Mouse (Mus musculus) naive thymus-derived CD4-positive, alpha-beta T cell, adult 2 months (primary cell): ENCODE measurements around the gene Zbtb14.

Source experiments
- DNase-seq: peaks from one replicate; pipeline ENCODE4 v3.0.0-alpha.2; 2011; ENCODE audit warnings: low read depth

Gene Zbtb14

DNA sequence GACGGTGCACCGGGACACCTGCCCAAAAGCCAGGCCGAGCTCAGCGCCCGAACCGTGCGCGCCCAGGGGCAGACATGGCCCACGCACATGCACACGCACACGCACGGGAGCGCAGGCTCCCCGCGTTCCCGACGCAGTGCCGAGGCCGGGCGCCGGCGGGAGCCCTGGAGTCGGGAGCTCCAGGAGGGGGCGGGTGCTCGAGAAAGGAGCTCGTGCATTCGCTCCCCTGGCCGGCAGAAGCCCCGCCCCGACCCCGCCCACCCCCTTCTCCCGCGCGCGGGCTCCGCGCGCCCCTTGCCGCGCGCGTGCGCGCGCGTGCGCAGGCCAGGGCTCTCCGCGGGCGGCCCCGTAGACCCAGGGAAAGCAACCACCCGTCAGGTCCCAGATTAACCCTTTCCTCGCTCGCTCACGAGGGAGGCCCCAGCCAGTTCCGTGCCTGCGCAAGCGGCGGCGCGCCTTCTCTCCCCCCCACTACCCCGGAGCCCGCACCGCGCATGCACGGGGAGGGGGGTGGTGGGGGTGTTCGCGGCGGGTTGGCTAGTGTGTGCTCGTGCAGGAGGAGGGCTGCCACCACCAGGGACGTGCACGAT lies at the start of gene Zbtb14:
Zbtb14 (plus strand) TSS at position 540 of the 590 bp plus-strand sequence.
- DNase-seq: peak; percentile 95

DNA sequence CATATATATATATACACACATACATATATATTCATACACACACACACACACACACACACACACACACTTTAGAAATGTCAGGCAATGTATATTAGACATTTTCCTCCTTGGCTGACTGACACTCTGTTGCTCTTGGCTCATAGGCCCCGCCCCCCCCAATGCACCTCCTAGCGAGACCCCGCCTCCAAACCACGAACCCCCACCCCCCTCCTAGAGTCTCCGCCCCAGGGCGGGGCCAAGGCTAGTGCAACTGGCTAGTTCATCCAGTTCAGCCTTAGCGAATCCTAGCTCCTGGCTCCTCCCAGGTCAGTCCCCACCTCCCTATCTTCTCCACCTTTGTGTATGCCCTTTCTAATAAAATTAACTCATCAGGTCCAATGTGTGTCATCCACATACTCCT lies 36.8 kb upstream of the Zbtb14 start:
- no peak for DNase-seq

DNA sequence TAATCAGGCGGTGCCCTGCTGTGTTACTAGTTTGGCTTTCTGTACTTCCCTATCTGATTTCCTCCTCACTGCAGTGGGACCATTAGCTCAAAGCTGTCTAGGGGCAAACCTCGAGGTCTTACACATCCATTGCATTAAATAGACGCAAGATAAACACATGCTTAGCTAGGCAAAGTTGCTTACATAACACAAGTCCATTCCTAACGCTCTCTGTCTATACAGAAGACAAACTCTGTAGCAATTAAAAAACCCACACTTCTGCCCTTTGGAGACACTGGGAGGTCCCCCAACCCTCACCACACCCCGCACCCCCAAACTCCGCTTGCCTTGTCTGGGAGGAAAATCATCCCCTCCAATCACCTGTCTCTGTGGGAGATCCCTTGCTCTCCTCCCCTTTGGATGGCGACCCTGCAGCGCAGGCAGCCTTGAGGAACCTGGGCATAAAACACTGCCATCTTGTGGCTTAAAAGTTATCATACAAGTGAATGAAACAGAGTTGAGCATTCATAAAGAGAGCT lies 33.8 kb upstream of the Zbtb14 start:
- peak; percentile 15 for DNase-seq

DNA sequence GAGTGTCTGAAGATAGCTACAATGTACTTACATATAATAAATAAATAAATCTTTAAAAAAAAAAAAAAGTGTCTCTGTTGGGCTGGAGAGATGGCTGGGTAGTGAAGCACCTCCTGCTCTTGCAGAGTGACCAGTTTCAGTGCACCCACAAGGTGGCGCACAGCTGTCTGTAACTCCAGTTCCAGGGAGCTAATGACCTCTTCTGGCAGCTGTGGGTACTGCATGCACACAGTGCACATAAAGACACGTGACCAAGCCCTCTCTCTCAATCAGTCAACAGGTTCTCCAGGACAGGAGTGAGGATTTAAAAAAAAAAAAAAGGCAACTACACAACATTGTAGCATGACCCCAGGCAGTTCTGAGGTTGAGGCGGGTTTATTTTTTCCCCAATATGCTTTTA lies 17.8 kb upstream of the Zbtb14 start:
- peak; percentile 60 for DNase-seq

DNA sequence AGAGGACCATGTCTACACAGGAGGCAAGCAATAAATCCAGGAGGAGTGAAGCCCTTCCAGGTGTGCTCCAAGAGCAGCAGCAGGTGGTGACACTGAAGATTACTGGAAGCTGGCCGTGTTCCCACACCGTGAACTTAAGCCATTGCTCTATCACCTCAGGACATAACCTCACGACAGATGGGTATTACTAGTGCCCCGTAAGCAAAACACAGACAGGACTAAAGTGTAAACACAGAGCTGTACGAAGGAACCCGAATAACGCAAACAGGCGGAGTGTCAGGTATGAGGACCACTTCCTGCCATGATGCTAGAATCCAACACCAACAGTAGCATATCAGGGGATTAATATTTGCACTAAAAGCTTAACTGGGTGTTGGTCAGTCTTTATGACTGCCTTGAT lies 2.0 kb upstream of the Zbtb14 start:
- DNase-seq: no peak

DNA sequence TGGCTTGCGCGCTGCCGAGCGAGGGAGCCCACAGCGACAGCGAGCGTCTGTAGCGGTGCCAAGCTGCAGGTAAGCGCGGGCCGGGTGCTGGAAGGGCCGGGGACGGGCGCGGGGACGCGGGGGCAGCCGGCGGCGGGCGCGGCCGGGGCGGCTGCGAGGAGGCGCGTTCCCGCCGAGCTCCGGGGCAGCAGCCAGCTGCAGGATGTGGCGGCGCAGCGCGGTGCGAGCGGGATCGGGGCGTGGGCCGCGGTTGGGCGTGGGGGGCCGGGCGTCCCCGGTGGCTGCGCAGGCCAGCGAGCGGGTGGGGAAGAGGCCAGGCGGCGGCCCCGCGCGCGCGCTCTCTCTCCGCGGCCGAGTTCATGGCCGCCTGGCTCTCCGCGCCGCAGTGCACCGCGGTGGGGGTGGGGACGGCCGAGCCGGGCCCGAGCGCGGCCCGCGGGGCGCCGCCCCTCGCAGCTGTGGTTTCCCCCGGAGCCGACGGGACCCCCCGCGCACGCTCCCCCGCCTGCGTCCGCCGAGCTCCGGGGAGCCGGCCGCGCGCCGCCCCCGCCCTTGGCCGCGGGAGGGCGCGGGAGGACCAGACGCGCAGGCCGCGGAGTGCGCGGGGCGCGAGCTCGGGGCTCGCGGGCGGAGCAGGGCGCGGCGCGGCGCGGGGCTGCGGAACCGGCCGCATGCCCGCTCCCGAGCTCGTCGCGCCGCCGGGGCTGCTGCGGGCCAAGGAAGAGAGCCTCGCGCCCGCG lies 521 bp downstream of the Zbtb14 start:
- peak; percentile 80 for DNase-seq

DNA sequence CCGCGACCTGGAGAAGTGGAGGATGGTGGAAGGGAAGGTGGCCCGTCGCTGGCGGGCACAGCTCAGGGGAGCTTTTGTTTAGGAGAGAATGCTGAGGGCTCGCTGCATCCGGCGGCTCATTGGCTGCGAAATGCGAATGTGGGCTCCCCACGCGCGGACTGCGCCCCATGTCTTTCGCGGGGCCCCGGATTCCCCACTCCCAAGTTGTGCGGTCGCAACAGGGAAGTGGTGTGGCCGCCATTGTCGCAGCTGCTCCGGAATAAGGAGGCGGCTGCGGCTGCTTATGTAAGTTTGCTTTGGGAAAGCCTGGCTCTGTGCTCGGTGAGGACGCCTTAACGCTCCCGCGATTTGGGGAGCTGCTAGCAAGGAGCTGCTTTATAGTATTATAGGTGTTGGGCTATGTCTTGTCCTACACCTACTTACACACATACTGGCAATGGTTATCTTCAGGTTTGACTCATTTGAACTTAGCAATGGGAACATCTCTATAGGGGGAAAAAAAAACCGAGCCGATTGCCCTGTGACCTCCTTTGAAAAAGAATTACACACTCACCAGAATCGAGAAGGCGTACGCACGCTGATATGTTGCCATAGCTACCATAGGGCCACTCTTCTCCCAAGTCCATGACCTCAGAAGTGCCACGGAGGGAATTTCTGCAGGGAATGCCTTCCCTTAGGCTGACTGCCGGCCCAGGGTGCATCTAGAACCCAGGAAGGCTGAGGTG lies 1.3 kb downstream of the Zbtb14 start:
- peak; percentile 68 for DNase-seq

DNA sequence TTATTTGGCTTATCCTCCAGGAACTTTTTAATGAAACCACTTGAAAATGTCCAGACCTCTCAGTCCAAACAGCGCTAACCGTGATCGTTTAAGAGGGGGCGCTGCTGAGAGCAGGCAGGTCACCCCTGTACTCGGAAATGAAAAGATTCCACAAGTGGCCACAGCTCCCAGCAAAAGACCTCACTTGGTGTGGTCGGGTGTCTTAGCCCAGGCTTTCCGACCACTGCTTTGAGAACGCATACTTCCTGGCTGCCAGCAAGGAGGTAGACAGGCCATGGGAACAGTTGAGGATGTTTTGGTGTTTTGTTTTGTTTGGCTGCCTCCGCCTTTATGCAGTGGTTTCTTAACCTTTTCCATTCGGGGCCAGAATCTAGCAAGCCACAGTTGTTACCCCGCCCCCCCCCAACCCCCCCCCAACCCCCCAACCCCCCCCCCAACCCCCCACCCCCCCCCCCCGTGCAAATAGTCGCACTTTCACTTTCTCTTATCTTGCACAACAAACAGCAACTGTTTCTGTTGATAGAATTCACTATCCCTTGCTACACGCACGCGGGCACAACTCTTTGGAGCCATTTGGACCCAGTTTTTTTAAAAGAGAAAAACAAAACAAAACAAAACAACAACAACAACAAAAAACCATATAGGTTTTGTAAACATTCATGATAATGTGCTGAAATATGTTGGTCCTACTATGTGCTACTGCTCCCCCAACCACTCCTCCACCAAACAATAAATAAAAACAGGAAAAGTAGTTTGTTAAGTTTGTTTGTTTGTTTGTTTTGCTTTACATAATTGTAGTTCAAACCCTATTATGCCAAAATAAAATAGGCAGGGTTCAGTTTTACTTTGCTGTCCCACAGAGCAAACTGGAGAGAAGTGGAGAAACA lies 13.5 kb downstream of the Zbtb14 start:
- DNase-seq: peak; percentile 63

DNA sequence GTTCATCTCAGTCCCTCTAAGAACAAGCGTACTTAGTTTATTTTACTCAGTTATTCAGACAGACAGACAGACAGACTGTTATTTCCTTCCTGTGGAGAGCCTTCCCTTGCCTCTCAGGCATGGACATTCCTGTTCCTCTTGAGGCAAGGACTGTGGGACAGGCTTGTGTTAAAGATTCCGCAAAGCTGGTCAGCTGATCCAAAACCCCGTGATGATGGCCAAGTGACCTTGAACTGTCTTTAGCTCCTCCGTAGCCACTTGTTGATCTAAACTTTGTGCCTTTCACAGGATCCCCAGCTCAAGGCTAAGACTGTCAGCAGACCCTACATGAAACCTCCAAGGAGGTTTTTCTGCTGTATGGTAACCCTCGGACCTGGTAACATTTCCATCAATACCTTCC lies 14.3 kb downstream of the Zbtb14 start:
- no peak for DNase-seq

DNA sequence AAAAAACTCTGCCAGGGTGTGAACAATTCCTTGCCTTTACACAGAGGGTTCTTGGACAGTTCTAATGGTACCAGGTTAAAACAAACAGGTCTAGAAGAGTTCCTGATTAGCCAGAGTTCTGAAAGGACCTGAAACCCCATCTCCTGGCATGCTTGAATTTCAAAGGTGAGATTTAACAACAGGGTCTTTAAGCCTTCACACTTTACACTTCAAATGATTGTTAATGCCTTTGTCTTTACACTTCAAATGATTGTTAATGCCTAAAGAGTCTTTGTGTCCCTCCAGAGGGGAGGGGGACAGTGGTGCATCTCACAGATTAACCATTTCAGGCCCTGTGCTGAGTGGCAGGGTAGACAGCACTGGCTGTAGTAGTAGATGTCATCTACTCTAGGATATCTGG lies 15.2 kb downstream of the Zbtb14 start:
- DNase-seq: no peak

DNA sequence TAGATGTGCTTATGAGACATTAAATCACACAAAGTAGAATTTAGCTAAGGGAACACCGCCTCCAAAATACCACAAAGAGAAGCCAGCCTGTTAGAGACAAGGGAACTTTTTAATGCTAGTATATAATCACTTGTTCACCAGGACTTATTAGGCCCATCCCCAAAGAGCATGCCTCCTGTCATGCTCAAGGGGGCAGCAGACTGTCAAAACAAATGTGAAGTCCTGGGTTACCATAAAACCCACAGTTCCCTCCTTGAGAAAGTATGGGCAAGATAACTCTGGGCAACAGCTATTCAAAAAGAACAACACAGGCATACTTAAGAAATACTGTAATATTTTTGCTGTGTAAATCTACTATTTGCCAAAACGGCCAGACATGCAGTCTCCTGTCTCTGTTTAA lies 18.3 kb downstream of the Zbtb14 start:
- DNase-seq: peak; percentile 53

DNA sequence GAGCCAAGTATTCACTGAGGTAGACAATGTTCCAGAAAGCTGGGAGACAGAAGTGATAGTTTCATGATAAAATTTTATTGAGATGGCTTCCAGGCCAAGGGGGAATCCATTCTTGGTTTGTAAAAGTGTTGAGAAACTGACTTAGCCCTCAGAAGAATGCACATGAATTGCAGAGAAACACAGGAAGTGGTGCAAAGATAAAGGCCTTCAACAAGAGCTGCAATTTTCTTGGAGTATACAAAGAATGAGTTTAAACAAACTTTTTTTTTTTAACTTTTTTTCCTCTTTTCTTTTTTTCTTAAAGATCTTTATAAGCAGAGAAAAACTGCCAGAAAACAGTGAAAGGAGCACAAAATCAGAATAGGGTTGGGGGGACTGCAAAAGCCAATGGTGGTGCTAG lies 33.3 kb downstream of the Zbtb14 start:
- peak; percentile 60 for DNase-seq

DNA sequence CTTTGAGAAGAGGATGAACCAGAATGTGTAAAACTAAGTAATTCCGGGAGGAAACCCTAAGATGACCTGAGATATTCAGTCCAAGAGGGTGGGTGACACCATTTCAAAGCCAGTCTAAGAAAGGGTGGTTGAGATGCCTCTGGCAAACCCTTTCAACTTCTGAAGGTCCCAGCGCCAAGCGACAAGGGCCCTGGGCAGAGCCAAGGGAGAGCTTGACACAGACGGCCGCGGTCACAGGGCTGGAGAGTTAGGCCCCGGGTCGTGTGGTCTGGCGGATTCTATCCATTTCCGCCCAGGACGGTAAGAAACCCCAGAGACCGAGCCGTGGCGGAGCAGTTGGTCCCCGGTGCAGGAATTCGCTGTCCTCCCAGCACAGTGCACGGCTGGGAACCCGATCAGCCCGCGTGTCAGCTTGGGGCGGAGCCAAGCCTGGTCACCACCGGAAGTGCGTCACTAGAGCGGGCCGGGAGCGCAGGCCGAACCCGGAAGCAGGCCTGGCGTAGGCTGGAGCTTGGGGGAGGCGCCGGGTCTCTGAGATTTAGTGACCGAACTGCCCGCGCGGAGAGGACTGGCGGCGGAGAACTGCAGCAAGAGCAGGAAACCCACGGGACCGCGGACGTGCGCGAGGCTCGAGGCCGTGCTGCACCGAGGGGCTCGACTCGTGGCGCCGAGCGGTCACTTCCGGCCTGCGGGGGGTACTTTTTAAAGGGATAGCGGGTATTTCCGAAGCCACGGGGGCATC lies 34.2 kb downstream of the Zbtb14 start:
- peak; percentile 95 for DNase-seq

DNA sequence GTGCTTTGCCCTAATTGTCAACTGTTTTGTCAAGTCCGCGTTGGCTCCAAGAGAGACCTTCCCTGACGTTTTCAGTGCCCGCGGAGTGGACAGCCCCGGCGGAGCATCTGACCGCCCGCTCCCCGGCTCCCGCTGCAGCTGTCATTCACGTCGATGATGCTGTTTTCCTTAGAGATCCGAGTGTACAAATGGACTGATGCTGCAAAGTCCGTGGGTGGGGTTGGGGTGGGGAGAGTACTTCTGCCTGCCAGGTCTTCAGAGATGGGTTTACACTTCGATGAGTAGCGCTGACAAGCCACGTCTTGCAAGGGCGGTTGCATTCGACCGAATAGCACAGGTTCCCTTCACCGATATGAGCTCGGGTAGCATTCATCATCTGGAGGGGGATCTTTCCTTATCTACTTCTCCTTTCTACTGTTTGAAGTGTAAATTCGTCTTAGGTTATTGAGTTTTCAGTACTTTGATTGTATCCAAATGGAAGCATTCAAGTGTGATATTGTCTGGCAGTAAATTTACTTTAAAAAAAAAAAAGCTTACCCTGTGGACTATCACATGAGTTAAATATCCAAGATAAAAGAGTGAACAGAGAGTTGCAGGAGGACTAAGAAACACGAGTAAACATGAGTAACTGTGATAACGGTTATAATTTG lies 35.0 kb downstream of the Zbtb14 start:
- DNase-seq: no peak

DNA sequence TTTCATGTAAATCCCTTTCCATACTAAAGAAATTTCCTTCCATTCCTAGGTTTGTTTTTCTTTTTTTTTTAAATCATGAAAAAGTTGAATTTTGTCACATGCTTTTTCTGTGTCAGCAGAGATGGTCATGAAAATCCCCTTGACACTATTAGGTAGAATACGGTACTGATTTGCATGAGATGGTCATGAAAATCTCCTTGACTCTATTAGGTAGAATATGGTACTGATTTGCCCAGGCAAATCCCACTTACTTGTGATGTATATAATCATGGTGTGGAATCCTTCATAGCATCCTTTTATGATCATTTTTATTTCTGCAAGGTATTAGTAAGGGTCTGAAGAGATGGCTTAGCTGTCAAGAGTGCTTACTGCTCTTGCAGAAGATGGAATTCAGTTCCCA lies 38.7 kb downstream of the Zbtb14 start:
- DNase-seq: no peak

DNA sequence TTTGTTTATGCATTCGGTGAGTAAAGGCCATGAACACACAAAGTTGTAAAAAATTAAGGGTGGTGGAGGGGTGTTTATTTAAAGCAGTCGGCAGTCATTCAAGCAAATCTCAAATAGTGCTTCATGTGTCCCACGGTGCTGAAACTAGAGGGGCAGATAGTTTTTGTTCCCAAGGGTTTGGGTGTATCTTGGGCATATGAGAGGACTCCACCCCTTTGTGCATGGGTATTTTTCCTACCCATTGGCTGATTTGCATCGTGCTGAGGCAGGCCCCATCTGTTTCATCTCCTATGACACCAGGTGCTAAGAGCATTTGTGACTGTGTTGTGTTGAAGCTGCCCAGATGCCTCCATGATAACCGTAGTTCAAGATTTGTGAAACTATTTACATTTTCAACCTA lies 55.0 kb downstream of the Zbtb14 start:
- DNase-seq: no peak

DNA sequence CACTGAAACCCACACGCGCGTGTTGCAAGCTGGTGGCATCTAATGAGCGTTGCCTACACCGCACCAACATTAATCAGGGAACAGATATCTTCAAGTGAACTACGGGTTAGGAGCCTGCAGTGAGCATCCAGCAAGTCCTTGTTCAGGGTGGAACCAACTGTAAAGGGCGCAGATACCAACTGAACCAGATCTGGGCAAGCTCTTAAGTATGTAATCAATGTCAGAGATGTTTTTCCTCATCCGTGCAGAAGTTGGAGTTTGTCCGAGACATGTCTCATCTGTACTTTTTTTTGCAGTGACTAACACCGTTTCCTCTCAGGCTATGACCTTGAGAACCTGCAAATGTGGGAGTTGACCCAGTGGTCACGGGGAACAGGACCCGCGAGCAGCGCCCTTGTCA lies 55.6 kb downstream of the Zbtb14 start:
- no peak for DNase-seq

DNA sequence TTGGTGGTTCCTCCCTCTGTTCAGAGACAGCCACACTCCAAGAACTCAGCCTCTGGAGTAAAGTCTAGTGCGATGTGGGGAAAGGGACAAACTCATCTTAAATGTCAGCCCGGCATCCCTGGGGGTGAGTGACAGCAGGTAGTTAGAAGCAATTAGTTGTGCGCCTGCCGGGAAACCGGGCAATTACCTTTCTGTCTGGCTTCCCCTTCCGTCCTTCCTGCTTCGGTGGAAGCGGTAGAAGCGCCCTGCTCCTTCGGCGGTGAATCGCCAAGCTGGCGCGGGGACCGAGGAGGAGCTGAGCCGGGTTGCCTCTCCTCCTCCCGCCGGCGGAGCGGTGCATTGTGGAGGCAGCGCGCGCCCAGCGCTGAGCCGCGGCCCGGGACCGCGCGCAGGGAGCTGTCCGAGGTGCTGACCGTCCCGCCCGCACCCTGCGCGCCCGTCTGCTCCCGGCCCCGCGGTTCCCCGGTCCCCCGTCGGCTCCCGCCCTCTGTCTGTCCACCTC lies 56.2 kb downstream of the Zbtb14 start, which contains the start of gene Akain1:
Akain1 (plus strand) TSS at position 337 of the 502 bp plus-strand sequence.
- DNase-seq: peak; percentile 74

DNA sequence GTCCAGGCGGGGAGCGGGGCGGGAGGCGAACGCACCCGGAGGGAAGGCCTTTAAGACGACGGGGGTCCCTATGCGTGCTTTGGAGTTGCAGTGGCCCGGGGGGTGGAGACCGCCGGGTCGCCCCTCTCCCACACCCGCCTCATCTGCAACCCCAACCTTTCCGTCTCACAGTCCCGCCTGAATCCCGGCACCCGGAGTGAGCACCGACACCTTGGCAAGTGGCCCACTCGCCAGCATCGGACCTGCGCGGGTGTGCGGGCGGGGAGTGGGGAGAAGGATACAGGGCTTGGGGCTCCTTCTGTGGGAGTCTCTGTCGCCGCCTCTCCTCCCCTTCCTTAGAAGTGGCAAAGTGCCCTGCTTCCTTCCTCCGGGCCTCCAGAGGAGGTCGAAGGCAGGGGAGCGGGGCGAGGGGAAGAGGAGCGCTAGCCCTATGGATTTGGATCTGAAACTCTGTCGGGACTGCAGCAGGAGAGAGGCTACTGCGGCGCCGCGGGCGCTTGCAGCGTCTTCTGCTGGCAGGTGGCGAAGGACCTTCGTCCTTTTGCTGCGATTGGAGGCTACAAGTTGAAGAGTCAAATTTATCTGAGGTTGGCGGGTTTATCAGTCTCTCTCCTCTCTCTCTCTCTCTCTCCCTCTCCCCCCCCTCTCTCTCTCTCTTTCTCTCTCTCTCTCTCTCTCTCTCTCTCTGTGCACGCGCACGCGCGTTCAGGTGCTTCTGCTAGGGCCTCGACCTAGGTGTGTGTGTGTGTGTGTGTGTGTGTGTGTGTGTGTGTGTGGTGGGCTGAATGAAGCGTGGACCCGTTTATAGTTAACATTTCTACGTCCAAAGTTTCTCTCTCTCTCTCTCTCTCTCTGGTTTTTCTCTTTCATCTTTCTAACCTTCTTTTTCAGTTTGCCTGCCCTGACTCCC lies 57.0 kb downstream of the Zbtb14 start:
- DNase-seq: peak; percentile 9
